Mouse (Mus musculus): Measurements from ENCODE around the gene BC016579. TPM values are rescaled to one million over a fixed set of nuclear protein-coding genes. Genes with fewer than 3 reads are reported as not detected.

Gene BC016579
- polyA plus RNA-seq, 1 experiment from 2014 or later: not detected

- 79% methylated on average over 8 of the region's 8 CpGs for WGBS
- Histone ChIP-seq H3K36me3 (ENCODE audit: control insufficient read depth, insufficient read depth, low read length) (no peaks in the 10 kb centered on the region), H3K4me2 (ENCODE audit: low read length) (no peak overlapping the region), H3K4me3 (ENCODE audit: low read length) (no peak overlapping the region), H3K4me1 (ENCODE audit: control insufficient read depth, insufficient read depth, low read depth, low read length) (no peaks in the 10 kb centered on the region), H3K27me3 (replicated peaks; ENCODE audit: control insufficient read depth, insufficient read depth, low read length) (no peaks in the 10 kb centered on the region), H3K27ac (ENCODE audit: low read depth, low read length) (no peak overlapping the region), H3K9ac (ENCODE audit: low read depth, low read length) (no peak overlapping the region), H3K9me3 (ENCODE audit: control insufficient read depth, low read length) (no peaks in the 10 kb centered on the region)
- no peak for ATAC-seq
These were observed 24.3 kb downstream of the BC016579 start for GRCm38 (mm10) chr16:45629497-45630105.

- Histone ChIP-seq H3K4me3 (ENCODE audit: low read length) (no peak overlapping the region), H3K27me3 (replicated peaks; ENCODE audit: control insufficient read depth, insufficient read depth, low read length) (no peaks in the 10 kb centered on the region), H3K4me1 (ENCODE audit: control insufficient read depth, insufficient read depth, low read depth, low read length) (no peaks in the 10 kb centered on the region), H3K4me2 (ENCODE audit: low read length) (no peak overlapping the region), H3K27ac (ENCODE audit: low read depth, low read length) (no peak overlapping the region), H3K9ac (ENCODE audit: low read depth, low read length) (no peak overlapping the region), H3K36me3 (ENCODE audit: control insufficient read depth, insufficient read depth, low read length) (no peaks in the 10 kb centered on the region), H3K9me3 (ENCODE audit: control insufficient read depth, low read length) (no peaks in the 10 kb centered on the region)
- ATAC-seq: no peak
- 81% methylated on average over 2 of the region's 2 CpGs for WGBS
These were observed 28.5 kb downstream of the BC016579 start for GRCm38 (mm10) chr16:45625342-45625741.

GRCm38 (mm10) chr16:45624791-45625190 lies 29.1 kb downstream of the BC016579 start:
- Histone ChIP-seq H3K9me3 (ENCODE audit: control insufficient read depth, low read length) (no peaks in the 10 kb centered on the region), H3K27ac (ENCODE audit: low read depth, low read length) (no peak overlapping the region), H3K4me2 (ENCODE audit: low read length) (no peak overlapping the region), H3K4me3 (ENCODE audit: low read length) (no peak overlapping the region), H3K4me1 (ENCODE audit: control insufficient read depth, insufficient read depth, low read depth, low read length) (no peaks in the 10 kb centered on the region), H3K27me3 (replicated peaks; ENCODE audit: control insufficient read depth, insufficient read depth, low read length) (no peaks in the 10 kb centered on the region), H3K9ac (ENCODE audit: low read depth, low read length) (no peak overlapping the region), H3K36me3 (ENCODE audit: control insufficient read depth, insufficient read depth, low read length) (no peaks in the 10 kb centered on the region)
- ATAC-seq: no peak
- WGBS: 95% methylated on average over 2 of the region's 2 CpGs

GRCm38 (mm10) chr16:45623230-45623629 lies 30.6 kb downstream of the BC016579 start:
- H3K27me3 ChIP-seq (replicated peaks; ENCODE audit: control insufficient read depth, insufficient read depth, low read length): no peaks in the 10 kb centered on the region
- no peak overlapping the region for H3K27ac ChIP-seq (ENCODE audit: low read depth, low read length)
- H3K9me3 ChIP-seq (ENCODE audit: control insufficient read depth, low read length): no peaks in the 10 kb centered on the region
- H3K4me2 ChIP-seq (ENCODE audit: low read length): no peak overlapping the region
- no peak for ATAC-seq
- H3K9ac ChIP-seq (ENCODE audit: low read depth, low read length): no peak overlapping the region
- no peaks in the 10 kb centered on the region for H3K36me3 ChIP-seq (ENCODE audit: control insufficient read depth, insufficient read depth, low read length)
- no peak overlapping the region for H3K4me3 ChIP-seq (ENCODE audit: low read length)
- no peaks in the 10 kb centered on the region for H3K4me1 ChIP-seq (ENCODE audit: control insufficient read depth, insufficient read depth, low read depth, low read length)
- WGBS: 92% methylated on average over 4 of the region's 4 CpGs

GRCm38 (mm10) chr16:45619751-45620375 lies 34.0 kb downstream of the BC016579 start:
- no peak overlapping the region for H3K27ac ChIP-seq (ENCODE audit: low read depth, low read length)
- 69% methylated on average over 8 of the region's 8 CpGs for WGBS
- H3K4me2 ChIP-seq (ENCODE audit: low read length): no peak overlapping the region
- H3K9me3 ChIP-seq (ENCODE audit: control insufficient read depth, low read length): no peaks in the 10 kb centered on the region
- H3K4me1 ChIP-seq (ENCODE audit: control insufficient read depth, insufficient read depth, low read depth, low read length): no peaks in the 10 kb centered on the region
- no peak overlapping the region for H3K9ac ChIP-seq (ENCODE audit: low read depth, low read length)
- H3K27me3 ChIP-seq (replicated peaks; ENCODE audit: control insufficient read depth, insufficient read depth, low read length): no peaks in the 10 kb centered on the region
- H3K36me3 ChIP-seq (ENCODE audit: control insufficient read depth, insufficient read depth, low read length): no peaks in the 10 kb centered on the region
- ATAC-seq: no peak
- no peak overlapping the region for H3K4me3 ChIP-seq (ENCODE audit: low read length)

GRCm38 (mm10) chr16:45615944-45616343 lies 37.9 kb downstream of the BC016579 start:
- no peaks in the 10 kb centered on the region for H3K36me3 ChIP-seq (ENCODE audit: control insufficient read depth, insufficient read depth, low read length)
- no peak overlapping the region for H3K9ac ChIP-seq (ENCODE audit: low read depth, low read length)
- H3K27me3 ChIP-seq (replicated peaks; ENCODE audit: control insufficient read depth, insufficient read depth, low read length): no peaks in the 10 kb centered on the region
- WGBS: 88% methylated on average over 1 of the region's 1 CpGs
- no peak overlapping the region for H3K4me3 ChIP-seq (ENCODE audit: low read length)
- no peak overlapping the region for H3K4me2 ChIP-seq (ENCODE audit: low read length)
- H3K4me1 ChIP-seq (ENCODE audit: control insufficient read depth, insufficient read depth, low read depth, low read length): no peaks in the 10 kb centered on the region
- no peak for ATAC-seq
- no peak overlapping the region for H3K27ac ChIP-seq (ENCODE audit: low read depth, low read length)
- H3K9me3 ChIP-seq (ENCODE audit: control insufficient read depth, low read length): no peaks in the 10 kb centered on the region

- Histone ChIP-seq H3K9ac (ENCODE audit: low read depth, low read length) (no peak overlapping the region), H3K4me3 (ENCODE audit: low read length) (no peak overlapping the region), H3K27me3 (replicated peaks; ENCODE audit: control insufficient read depth, insufficient read depth, low read length) (no peaks in the 10 kb centered on the region), H3K9me3 (ENCODE audit: control insufficient read depth, low read length) (no peaks in the 10 kb centered on the region), H3K27ac (ENCODE audit: low read depth, low read length) (no peak overlapping the region), H3K36me3 (ENCODE audit: control insufficient read depth, insufficient read depth, low read length) (no peaks in the 10 kb centered on the region), H3K4me1 (ENCODE audit: control insufficient read depth, insufficient read depth, low read depth, low read length) (no peaks in the 10 kb centered on the region), H3K4me2 (ENCODE audit: low read length) (no peak overlapping the region)
- WGBS: 70% methylated on average over 2 of the region's 2 CpGs
- no peak for ATAC-seq
These were observed 40.6 kb downstream of the BC016579 start for GRCm38 (mm10) chr16:45613247-45613646.

GRCm38 (mm10) chr16:45610267-45610666 lies 43.6 kb downstream of the BC016579 start, which contains the start of gene Gcsam:
Gcsam (plus strand) TSS chr16:45610380.
- 81% methylated on average over 4 of the region's 4 CpGs for WGBS
- Histone ChIP-seq H3K4me3 (ENCODE audit: low read length) (no peak within 1 kb of the TSS), H3K27ac (ENCODE audit: low read depth, low read length) (no peak within 1 kb of the TSS), H3K9me3 (ENCODE audit: control insufficient read depth, low read length) (no peaks in the 10 kb centered on the region), H3K4me1 (ENCODE audit: control insufficient read depth, insufficient read depth, low read depth, low read length) (no peaks in the 10 kb centered on the region), H3K4me2 (ENCODE audit: low read length) (no peak within 1 kb of the TSS), H3K36me3 (ENCODE audit: control insufficient read depth, insufficient read depth, low read length) (no peaks in the 10 kb centered on the region), H3K27me3 (replicated peaks; ENCODE audit: control insufficient read depth, insufficient read depth, low read length) (no peaks in the 10 kb centered on the region), H3K9ac (ENCODE audit: low read depth, low read length) (no peak within 1 kb of the TSS)
- no peak for ATAC-seq

- Histone ChIP-seq H3K4me2 (ENCODE audit: low read length) (no peak overlapping the region), H3K4me3 (ENCODE audit: low read length) (no peak overlapping the region), H3K9me3 (ENCODE audit: control insufficient read depth, low read length) (no peaks in the 10 kb centered on the region), H3K4me1 (ENCODE audit: control insufficient read depth, insufficient read depth, low read depth, low read length) (no peaks in the 10 kb centered on the region), H3K27ac (ENCODE audit: low read depth, low read length) (no peak overlapping the region), H3K36me3 (ENCODE audit: control insufficient read depth, insufficient read depth, low read length) (no peaks in the 10 kb centered on the region), H3K27me3 (replicated peaks; ENCODE audit: control insufficient read depth, insufficient read depth, low read length) (no peaks in the 10 kb centered on the region), H3K9ac (ENCODE audit: low read depth, low read length) (no peak overlapping the region)
- no peak for ATAC-seq
- WGBS: 79% methylated on average over 3 of the region's 3 CpGs
These were observed 44.6 kb downstream of the BC016579 start for GRCm38 (mm10) chr16:45609300-45609699.

Data from hindbrain, embryonic 16.5 days (tissue).